Mouse (Mus musculus): Measurements from ENCODE around the gene 4933424G06Rik. TPM values are rescaled to one million over a fixed set of nuclear protein-coding genes. Genes with fewer than 3 reads are reported as not detected.
A peak's percentile ranks its signal among the peaks of the same experiment; 100 is the strongest.

The 4933424G06Rik gene
- polyA plus RNA-seq, 1 experiment from 2014 or later = not detected

DNA sequence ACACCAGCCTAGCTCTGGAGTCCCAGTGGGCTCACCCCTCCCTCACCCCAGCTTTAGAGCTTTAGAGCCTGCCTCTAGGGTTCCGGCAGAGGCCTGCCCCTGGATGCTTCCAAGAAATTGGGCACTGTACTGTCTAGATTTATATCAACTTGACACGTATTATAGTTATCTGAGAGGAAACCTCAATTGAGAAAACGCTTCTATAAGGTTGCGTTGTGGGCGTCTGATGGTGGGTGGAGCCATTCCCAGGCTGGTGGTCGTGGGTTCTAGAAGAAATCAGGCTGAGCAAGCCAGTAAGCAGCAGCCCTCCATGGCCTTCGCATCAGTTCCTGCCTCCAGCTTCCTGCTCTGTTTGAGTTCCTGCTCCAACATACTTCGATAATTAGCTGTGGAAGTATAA is 51.1 kb downstream of the 4933424G06Rik start:
- no peak overlapping the region for H3K9ac ChIP-seq
- H3K4me1 ChIP-seq = no peaks in the 10 kb centered on the region
- WGBS = 86% methylated on average over 8 of the region's 8 CpGs
- no peaks in the 10 kb centered on the region for H3K27me3 ChIP-seq (replicated peaks)
- H3K4me2 ChIP-seq (replicated peaks) = no peak overlapping the region
- no peaks in the 10 kb centered on the region for H3K36me3 ChIP-seq
- H3K27ac ChIP-seq = no peak overlapping the region
- ATAC-seq (ENCODE audit: low FRiP score, low read depth) = no peak
- H3K4me3 ChIP-seq = no peak overlapping the region
- H3K9me3 ChIP-seq = no peaks in the 10 kb centered on the region

GRCm38 (mm10) chr1:36761568-36761967 is 51.6 kb downstream of the 4933424G06Rik start, which contains the start of gene Zap70:
Zap70 (plus strand) TSS chr1:36761798.
- WGBS = 82% methylated on average over 11 of the region's 11 CpGs
- Histone ChIP-seq H3K9ac (no peak within 1 kb of the TSS), H3K27me3 (replicated peaks) (no peaks in the 10 kb centered on the region), H3K4me3 (no peak within 1 kb of the TSS), H3K4me2 (replicated peaks) (no peak within 1 kb of the TSS), H3K36me3 (no peaks in the 10 kb centered on the region), H3K9me3 (no peaks in the 10 kb centered on the region), H3K4me1 (no peaks in the 10 kb centered on the region), H3K27ac (no peak within 1 kb of the TSS)
- no peak for ATAC-seq (ENCODE audit: low FRiP score, low read depth)

GRCm38 (mm10) chr1:36766431-36767205 is 56.7 kb downstream of the 4933424G06Rik start:
- no peaks in the 10 kb centered on the region for H3K9me3 ChIP-seq
- no peak overlapping the region for H3K27ac ChIP-seq
- ATAC-seq (ENCODE audit: low FRiP score, low read depth) = no peak
- H3K4me2 ChIP-seq (replicated peaks) = no peak overlapping the region
- H3K4me1 ChIP-seq = no peaks in the 10 kb centered on the region
- H3K27me3 ChIP-seq (replicated peaks) = peaks cover 13% of the 10 kb centered on the region
- H3K9ac ChIP-seq = no peak overlapping the region
- no peak overlapping the region for H3K4me3 ChIP-seq
- 67% methylated on average over 4 of the region's 4 CpGs for WGBS
- no peaks in the 10 kb centered on the region for H3K36me3 ChIP-seq

DNA sequence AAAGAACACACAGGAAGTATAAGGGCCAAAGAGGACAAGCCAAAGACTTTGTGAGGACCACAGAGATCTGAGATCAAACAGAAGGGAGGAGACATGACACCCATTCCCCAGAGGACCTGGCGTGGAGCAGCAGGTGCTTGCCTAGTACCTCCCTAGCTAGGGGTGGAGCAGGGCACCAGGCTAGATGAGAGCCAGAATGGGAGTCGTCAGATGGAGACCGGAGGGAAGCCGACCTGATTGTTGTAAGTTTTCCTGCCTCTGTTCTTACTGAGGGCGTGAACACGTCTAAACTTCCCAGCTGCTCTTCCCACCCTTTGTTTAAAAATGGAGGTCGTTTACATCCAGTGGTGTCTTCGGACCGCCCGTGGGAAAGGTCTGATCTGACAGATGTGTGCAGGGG is 57.4 kb downstream of the 4933424G06Rik start:
- WGBS = 45% methylated on average over 10 of the region's 10 CpGs
- no peak overlapping the region for H3K9ac ChIP-seq
- ATAC-seq (ENCODE audit: low FRiP score, low read depth) = no peak
- H3K4me2 ChIP-seq (replicated peaks) = no peak overlapping the region
- H3K36me3 ChIP-seq = no peaks in the 10 kb centered on the region
- H3K27ac ChIP-seq = no peak overlapping the region
- no peaks in the 10 kb centered on the region for H3K9me3 ChIP-seq
- peaks cover 16% of the 10 kb centered on the region for H3K27me3 ChIP-seq (replicated peaks)
- no peaks in the 10 kb centered on the region for H3K4me1 ChIP-seq
- H3K4me3 ChIP-seq = no peak overlapping the region

DNA sequence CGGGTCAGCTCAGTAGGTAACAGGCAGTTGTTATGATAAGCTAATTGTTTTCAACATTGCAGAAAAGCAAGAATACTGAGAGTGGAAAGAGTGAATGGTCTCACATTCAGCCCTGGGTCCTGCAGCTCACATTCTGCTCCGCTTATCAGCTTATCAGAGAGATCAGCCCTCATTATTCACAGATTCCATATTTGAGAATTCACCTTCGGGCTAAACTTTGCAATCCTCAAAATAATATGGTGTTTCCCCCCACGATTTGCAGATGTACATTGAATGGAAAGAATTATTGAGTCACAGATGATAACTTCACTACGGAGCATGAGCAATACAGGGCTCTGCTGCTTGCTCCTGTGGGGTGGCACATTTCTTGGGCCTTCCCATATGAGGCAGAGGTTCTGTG is 58.8 kb downstream of the 4933424G06Rik start:
- no peak for ATAC-seq (ENCODE audit: low FRiP score, low read depth)
- Histone ChIP-seq H3K4me1 (no peaks in the 10 kb centered on the region), H3K27me3 (replicated peaks) (peaks cover 16% of the 10 kb centered on the region), H3K36me3 (no peaks in the 10 kb centered on the region), H3K27ac (no peak overlapping the region), H3K9me3 (no peaks in the 10 kb centered on the region), H3K9ac (no peak overlapping the region), H3K4me2 (replicated peaks) (no peak overlapping the region), H3K4me3 (no peak overlapping the region)
- WGBS = 80% methylated on average over 5 of the region's 5 CpGs

DNA sequence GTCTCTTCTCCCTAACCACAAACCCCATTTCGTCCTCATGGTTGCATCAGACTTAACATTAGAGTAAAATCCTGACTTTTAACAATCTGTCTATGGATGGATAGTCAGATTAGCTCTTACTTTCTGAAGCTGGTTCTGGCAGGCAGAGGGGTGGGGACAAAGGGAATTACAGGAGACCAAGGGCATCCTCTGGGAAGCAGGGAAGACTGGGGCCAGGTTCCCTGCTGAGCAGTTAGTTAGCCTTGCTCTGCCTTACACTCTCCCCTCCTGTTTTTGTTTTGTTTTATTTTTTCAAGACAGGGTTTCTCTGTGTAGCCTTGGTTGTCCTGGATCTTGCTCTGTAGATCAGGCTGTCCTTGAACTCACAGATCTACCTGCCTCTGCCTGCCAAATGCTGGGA is 60.0 kb downstream of the 4933424G06Rik start:
- no peak for ATAC-seq (ENCODE audit: low FRiP score, low read depth)
- Histone ChIP-seq H3K9me3 (no peaks in the 10 kb centered on the region), H3K36me3 (no peaks in the 10 kb centered on the region), H3K4me1 (no peaks in the 10 kb centered on the region), H3K27me3 (replicated peaks) (peaks cover 16% of the 10 kb centered on the region), H3K4me3 (no peak overlapping the region), H3K9ac (no peak overlapping the region), H3K4me2 (replicated peaks) (no peak overlapping the region), H3K27ac (no peak overlapping the region)
- WGBS = 94% methylated on average over 1 of the region's 1 CpGs

DNA sequence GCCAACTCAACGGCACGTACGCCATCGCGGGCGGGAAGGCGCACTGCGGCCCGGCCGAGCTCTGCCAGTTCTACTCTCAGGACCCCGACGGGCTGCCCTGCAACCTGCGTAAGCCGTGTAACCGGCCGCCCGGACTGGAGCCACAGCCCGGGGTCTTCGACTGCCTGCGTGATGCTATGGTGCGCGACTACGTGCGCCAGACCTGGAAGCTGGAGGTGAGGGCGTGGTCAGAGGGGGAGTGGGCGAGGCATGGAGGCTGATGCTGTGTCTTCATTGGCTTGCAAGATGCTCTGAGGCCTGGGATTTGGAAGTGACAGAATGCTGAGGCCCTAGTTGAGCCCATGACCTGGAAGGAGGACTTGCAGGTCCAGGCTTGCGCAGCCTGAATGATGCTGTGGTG is 61.0 kb downstream of the 4933424G06Rik start:
- ATAC-seq (ENCODE audit: low FRiP score, low read depth) = no peak
- Histone ChIP-seq H3K4me2 (replicated peaks) (peak overlapping the region; percentile 53), H3K27me3 (replicated peaks) (peaks cover 16% of the 10 kb centered on the region), H3K4me3 (peak overlapping the region; percentile 20), H3K27ac (no peak overlapping the region), H3K4me1 (no peaks in the 10 kb centered on the region), H3K36me3 (no peaks in the 10 kb centered on the region), H3K9ac (no peak overlapping the region), H3K9me3 (no peaks in the 10 kb centered on the region)
- WGBS = 15% methylated on average over 27 of the region's 27 CpGs

DNA sequence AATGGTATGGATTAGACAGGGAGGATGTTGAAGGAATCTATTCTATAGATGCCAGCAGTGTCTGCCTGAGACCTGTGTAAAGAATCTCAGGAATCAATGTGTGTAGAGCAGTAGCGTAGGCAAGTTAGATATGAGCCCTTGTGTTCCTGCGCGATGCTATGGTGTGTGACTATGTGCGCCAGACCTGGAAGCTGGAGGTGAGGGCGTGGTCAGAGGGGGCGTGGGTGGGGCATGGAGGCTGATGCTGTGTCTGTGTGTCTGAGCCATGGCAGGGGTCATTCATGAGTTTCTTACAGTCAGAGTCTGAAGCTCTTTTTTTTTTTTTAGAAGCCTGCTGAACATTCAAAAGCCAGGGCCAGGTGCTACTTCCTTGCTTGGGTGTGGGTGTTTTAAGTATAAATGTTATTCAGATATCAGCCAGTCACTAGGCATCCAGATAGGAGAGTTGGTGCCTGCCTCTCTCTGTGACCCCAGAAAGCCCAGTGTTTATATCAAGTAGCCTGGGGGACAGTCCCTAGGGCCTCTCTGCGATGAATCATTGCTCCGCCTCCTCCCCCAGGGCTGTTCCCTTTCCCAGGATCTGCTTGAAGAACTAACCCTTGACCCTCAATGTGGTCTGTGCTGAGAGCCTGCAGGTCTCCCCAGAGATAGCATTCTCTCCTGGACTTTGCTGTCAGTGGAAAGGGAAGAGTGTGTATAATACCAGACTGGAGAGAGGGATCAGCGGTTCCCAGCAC is 62.4 kb downstream of the 4933424G06Rik start:
- Histone ChIP-seq H3K9ac (no peak overlapping the region), H3K36me3 (no peaks in the 10 kb centered on the region), H3K4me1 (no peaks in the 10 kb centered on the region), H3K27me3 (replicated peaks) (peaks cover 16% of the 10 kb centered on the region), H3K27ac (no peak overlapping the region), H3K4me3 (no peak overlapping the region), H3K4me2 (replicated peaks) (no peak overlapping the region), H3K9me3 (no peaks in the 10 kb centered on the region)
- no peak for ATAC-seq (ENCODE audit: low FRiP score, low read depth)
- WGBS = 87% methylated on average over 9 of the region's 9 CpGs

DNA sequence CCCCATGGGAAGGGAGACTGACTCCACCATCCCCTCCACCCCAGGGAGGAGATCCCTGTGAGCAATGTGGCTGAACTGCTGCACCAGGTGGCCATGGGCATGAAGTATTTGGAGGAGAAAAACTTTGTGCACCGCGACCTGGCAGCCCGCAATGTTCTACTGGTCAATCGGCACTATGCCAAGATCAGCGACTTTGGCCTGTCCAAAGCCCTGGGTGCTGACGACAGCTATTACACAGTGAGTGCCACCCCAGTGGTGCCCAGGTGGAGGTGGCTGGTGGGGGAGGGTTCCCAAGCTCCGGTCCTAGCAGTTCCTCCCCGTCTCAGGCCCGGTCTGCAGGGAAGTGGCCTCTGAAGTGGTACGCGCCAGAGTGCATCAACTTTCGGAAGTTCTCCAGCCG is 70.8 kb downstream of the 4933424G06Rik start:
- no peaks in the 10 kb centered on the region for H3K36me3 ChIP-seq
- H3K27me3 ChIP-seq (replicated peaks) = no peaks in the 10 kb centered on the region; the same call in 1 of the 2 replicates
- H3K9me3 ChIP-seq = no peaks in the 10 kb centered on the region
- 0 out of 2 replicates have a peak, but pooled peaks cover 5% of the 10 kb centered on the region for H3K4me1 ChIP-seq
- no peak for ATAC-seq (ENCODE audit: low FRiP score, low read depth)
- no peak overlapping the region for H3K9ac ChIP-seq
- no peak overlapping the region for H3K4me2 ChIP-seq (replicated peaks)
- 90% methylated on average over 13 of the region's 13 CpGs for WGBS
- no peak overlapping the region for H3K4me3 ChIP-seq
- H3K27ac ChIP-seq = no peak overlapping the region

GRCm38 (mm10) chr1:36782476-36782875 is 72.5 kb downstream of the 4933424G06Rik start:
- Histone ChIP-seq H3K36me3 (no peaks in the 10 kb centered on the region), H3K4me1 (0 out of 2 replicates have a peak, but pooled peaks cover 5% of the 10 kb centered on the region), H3K27me3 (replicated peaks) (no peaks in the 10 kb centered on the region; the same call in 1 of the 2 replicates), H3K9me3 (no peaks in the 10 kb centered on the region), H3K4me2 (replicated peaks) (no peak overlapping the region), H3K9ac (no peak overlapping the region), H3K27ac (no peak overlapping the region), H3K4me3 (no peak overlapping the region)
- 82% methylated on average over 11 of the region's 11 CpGs for WGBS
- ATAC-seq (ENCODE audit: low FRiP score, low read depth) = no peak

DNA sequence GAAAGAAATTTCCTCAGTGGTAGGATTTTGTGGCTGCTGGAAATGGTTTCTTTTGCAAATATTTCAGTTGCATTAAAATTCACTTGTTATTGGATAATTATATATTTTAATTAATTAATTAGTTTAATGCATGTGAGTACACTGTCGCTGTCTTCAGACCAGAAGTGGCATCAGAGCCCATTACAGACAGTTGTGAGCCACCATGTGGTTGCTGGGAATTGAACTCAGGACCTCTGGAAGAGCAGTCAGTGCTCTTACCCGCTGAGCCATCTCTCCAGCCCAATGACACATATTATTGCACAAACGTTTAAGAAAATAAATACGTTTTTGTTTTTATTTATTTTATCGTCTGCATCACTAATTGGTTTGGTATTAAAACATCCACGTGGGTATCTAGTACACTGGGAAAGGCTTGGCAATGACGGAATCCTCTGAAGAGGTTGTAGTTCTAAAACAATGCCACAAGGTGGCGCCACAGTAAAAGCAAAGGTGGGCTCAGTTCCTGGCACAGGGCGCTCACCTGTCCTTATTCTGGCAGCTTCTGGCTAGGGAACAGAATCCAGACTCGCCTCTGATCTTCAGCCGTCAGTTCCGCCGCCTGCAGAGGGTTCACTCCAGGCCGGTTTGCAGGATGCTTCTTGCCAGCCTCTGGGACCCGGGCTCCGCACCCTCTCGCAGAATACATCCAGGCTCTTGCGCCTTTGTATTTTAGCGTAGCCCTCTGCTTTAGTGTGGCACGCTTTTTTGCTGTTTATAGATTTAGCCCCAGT is 74.6 kb downstream of the 4933424G06Rik start:
- peak; percentile 76 for ATAC-seq (ENCODE audit: low FRiP score, low read depth)
- Histone ChIP-seq H3K27ac (no peak overlapping the region), H3K36me3 (no peaks in the 10 kb centered on the region), H3K27me3 (replicated peaks) (no peaks in the 10 kb centered on the region; the same call in 1 of the 2 replicates), H3K4me3 (peak overlapping the region; percentile 38), H3K9me3 (no peaks in the 10 kb centered on the region), H3K4me1 (0 out of 2 replicates have a peak, but pooled peaks cover 5% of the 10 kb centered on the region), H3K4me2 (replicated peaks) (peak overlapping the region; percentile 86), H3K9ac (peak overlapping the region; percentile 58)
- WGBS = 3% methylated on average over 20 of the region's 20 CpGs

GRCm38 (mm10) chr1:36785238-36785641 is 75.3 kb downstream of the 4933424G06Rik start:
- Histone ChIP-seq H3K9me3 (no peaks in the 10 kb centered on the region), H3K4me1 (0 out of 2 replicates have a peak, but pooled peaks cover 5% of the 10 kb centered on the region), H3K4me2 (replicated peaks) (peak overlapping the region; percentile 86), H3K27me3 (replicated peaks) (no peaks in the 10 kb centered on the region; the same call in 1 of the 2 replicates), H3K27ac (no peak overlapping the region), H3K4me3 (peak overlapping the region; percentile 38), H3K9ac (peak overlapping the region; percentile 58), H3K36me3 (no peaks in the 10 kb centered on the region)
- ATAC-seq (ENCODE audit: low FRiP score, low read depth) = peak; percentile 73
- 1% methylated on average over 16 of the region's 16 CpGs for WGBS
